Mouse (Mus musculus): Measurements from ENCODE around the gene Akap17b. TPM values are rescaled to one million over a fixed set of nuclear protein-coding genes. Genes with fewer than 3 reads are reported as not detected.

The Akap17b gene
- 0.25 TPM for polyA plus RNA-seq (2012; fragmentation: generic; extraction: Trizol)
- long read RNA-seq, experiment 1, full-length matches to known transcripts: 1 of 5 reads
- long read RNA-seq, experiment 1, partial matches to known transcripts: 3 of 5 reads
- long read RNA-seq, experiment 1, other reads (novel, unspliced or antisense): 1 of 5 reads
- long read RNA-seq, experiment 2, partial matches to known transcripts: 2 of 2 reads
- long read RNA-seq, experiment 2, other reads (novel, unspliced or antisense): 0 of 2 reads

DNA sequence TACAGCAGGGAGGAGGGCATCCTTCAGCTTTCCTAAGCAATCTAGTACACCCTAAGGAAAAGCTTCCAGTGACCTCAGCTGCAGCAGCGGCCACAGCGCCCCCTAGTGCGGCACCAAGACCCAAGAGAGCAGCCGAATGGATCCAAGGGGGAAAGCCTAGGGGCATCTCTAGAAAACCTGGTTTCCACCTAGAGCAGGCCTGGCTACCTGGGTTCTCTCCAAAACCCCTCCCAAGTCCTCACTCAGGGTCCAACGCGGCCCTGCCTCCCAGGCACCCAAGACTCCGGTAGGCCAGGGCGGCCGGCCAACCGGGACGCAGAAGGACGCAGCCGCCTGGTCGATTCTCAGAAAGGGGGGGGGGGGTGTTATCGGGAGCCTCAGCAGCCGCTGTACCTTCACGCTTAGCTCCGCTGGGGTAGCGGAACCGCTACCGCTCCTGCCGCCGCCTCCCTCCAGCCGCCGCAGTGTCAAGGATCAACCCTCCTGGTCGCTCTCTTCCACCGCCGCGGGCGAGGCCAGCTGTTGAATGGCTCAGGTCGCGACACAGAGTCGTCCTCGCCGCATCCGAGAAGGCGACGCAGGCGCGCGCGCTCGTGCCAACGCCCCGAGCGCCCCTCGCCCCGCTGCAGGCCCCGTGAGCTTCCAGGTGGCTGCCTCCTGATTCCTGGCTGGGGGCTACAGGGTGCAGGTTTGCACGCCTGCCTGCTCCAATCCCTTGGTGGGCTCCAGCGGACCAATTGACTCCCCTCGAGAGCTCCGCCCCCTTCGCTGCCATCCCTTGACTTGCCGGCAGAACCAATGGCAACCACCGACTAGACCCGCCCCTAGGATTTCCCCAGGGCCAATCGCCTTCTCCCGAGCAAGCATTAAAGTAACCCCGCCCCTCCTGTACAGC, at the start of gene Akap17b:
Gene Akap17b, minus strand, starts transcription at position 739 of the 895 bp plus-strand sequence.
- no peaks in the 10 kb centered on the region for H3K27me3 ChIP-seq (ENCODE audit: control insufficient read depth, insufficient read depth, insufficient read length)
- TF ChIP-seq FOSL1 (IDR thresholded peaks at IDR 0.05; ENCODE audit: insufficient read depth, low read length, poor library complexity, severe bottlenecking) (no peak), CEBPB (IDR thresholded peaks at IDR 0.05; ENCODE audit: low read depth) (no peak), CTCF (IDR thresholded peaks at IDR 0.05; ENCODE audit: control insufficient read depth, insufficient read depth, insufficient read length) (peak; percentile 39), MYOD1 (IDR thresholded peaks at IDR 0.05; ENCODE audit: control insufficient read depth, insufficient read length, low read depth) (no peak)
- peak within 1 kb of the TSS; percentile 76 for H3ac ChIP-seq (ENCODE audit: control insufficient read depth, insufficient read length, low read depth)
- H3K36me3 ChIP-seq (ENCODE audit: control insufficient read depth, insufficient read depth): no peaks in the 10 kb centered on the region
- H3K79me2 ChIP-seq (ENCODE audit: control insufficient read depth, insufficient read depth): no peaks in the 10 kb centered on the region
- H3K4me3 ChIP-seq (ENCODE audit: insufficient read depth, poor library complexity, severe bottlenecking): peak within 1 kb of the TSS; percentile 31
- H3K79me3 ChIP-seq (ENCODE audit: low read depth): no peaks in the 10 kb centered on the region

DNA sequence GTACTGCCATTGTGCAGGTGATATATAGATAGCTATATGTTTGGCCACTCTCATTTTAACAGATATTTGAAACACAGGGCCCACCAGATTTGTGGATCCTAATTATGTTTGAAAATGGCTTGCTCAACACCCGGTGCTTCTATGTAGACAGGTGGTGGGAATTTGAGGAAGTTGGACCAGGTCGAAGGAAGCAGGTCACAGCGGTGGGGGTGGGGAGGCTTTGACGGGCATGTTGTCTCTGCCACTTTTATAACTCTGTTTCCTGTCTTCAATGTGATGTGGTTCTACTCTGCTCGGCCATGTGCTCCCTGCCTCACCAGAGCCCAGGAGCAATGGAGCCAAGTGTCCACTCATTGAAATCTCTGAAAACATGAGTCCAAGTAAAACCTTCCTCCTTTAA, 46.2 kb upstream of the Akap17b start:
- TF ChIP-seq MAX (IDR thresholded peaks at IDR 0.05): no peak
- TF ChIP-seq CEBPB (IDR thresholded peaks at IDR 0.05; ENCODE audit: low read depth): no peak
- no peak for TF ChIP-seq USF1 (IDR thresholded peaks at IDR 0.05; ENCODE audit: low read depth)
- TF ChIP-seq FOSL1 (IDR thresholded peaks at IDR 0.05; ENCODE audit: insufficient read depth, low read length, poor library complexity, severe bottlenecking): no peak
- no peak for TF ChIP-seq MYOD1 (IDR thresholded peaks at IDR 0.05; ENCODE audit: control insufficient read depth, insufficient read length, low read depth)
- no peak for TF ChIP-seq MYOG (IDR thresholded peaks at IDR 0.05; ENCODE audit: control insufficient read depth, extremely low read depth, insufficient read length)
- Histone ChIP-seq H3K79me3 (ENCODE audit: low read depth) (no peaks in the 10 kb centered on the region), H3ac (ENCODE audit: control insufficient read depth, insufficient read length, low read depth) (no peak overlapping the region), H3K4me3 (ENCODE audit: insufficient read depth, poor library complexity, severe bottlenecking) (no peak overlapping the region), H3K36me3 (ENCODE audit: control insufficient read depth, insufficient read depth) (no peaks in the 10 kb centered on the region), H3K27me3 (ENCODE audit: control insufficient read depth, insufficient read depth, insufficient read length) (no peaks in the 10 kb centered on the region), H3K79me2 (ENCODE audit: control insufficient read depth, insufficient read depth) (no peaks in the 10 kb centered on the region)

DNA sequence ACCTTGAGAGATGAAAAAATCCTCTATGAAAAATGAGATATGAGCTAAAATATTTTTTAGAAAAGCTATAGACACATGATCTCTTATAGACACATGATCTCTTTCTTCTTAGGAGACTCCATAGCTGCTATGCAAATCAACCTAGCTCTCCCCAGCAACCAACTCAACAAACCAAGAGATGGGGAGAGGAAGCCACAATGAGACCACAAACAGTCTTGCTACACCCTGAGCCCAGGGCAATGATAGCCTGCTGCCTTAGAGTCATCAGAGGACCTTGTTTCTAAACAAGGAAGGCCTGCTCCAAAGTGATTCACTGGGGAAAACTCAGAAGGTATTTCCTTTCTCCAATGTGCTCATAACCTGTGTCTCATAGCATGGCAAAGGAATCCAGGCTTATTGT, 44.5 kb upstream of the Akap17b start:
- Histone ChIP-seq H3K4me3 (ENCODE audit: insufficient read depth, poor library complexity, severe bottlenecking) (no peak overlapping the region), H3K79me2 (ENCODE audit: control insufficient read depth, insufficient read depth) (no peaks in the 10 kb centered on the region), H3K36me3 (ENCODE audit: control insufficient read depth, insufficient read depth) (no peaks in the 10 kb centered on the region), H3K27me3 (ENCODE audit: control insufficient read depth, insufficient read depth, insufficient read length) (no peaks in the 10 kb centered on the region), H3ac (ENCODE audit: control insufficient read depth, insufficient read length, low read depth) (no peak overlapping the region), H3K79me3 (ENCODE audit: low read depth) (no peaks in the 10 kb centered on the region)
- TF ChIP-seq FOSL1 (IDR thresholded peaks at IDR 0.05; ENCODE audit: insufficient read depth, low read length, poor library complexity, severe bottlenecking): no peak
- TF ChIP-seq USF1 (IDR thresholded peaks at IDR 0.05; ENCODE audit: low read depth): no peak
- TF ChIP-seq MYOD1 (IDR thresholded peaks at IDR 0.05; ENCODE audit: control insufficient read depth, insufficient read length, low read depth): no peak
- no peak for TF ChIP-seq CTCF (IDR thresholded peaks at IDR 0.05; ENCODE audit: control insufficient read depth, insufficient read depth, insufficient read length)
- TF ChIP-seq MYOG (IDR thresholded peaks at IDR 0.05; ENCODE audit: control insufficient read depth, extremely low read depth, insufficient read length): no peak
- TF ChIP-seq MAX (IDR thresholded peaks at IDR 0.05): no peak
- TF ChIP-seq CEBPB (IDR thresholded peaks at IDR 0.05; ENCODE audit: low read depth): no peak

DNA sequence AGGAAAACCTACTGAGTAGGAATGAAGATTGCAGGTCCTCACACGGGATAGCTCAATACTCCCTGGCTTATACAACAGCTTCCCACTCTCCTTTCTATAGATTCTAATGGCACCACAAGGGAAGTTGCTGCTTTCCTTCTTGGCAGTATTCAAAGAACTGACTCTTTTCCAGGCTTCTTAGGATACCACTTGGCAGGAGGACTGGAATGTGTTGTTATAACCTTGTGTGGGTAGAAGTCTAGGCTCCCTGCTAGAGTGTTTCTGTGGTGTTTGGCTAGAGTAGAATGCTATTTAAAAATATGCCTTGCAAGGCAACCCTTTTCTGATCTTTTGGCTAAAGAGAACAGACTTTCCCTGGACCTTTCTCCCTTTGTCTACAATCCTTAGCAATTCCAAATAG, 31.6 kb upstream of the Akap17b start:
- Histone ChIP-seq H3K36me3 (ENCODE audit: control insufficient read depth, insufficient read depth) (no peaks in the 10 kb centered on the region), H3K27me3 (ENCODE audit: control insufficient read depth, insufficient read depth, insufficient read length) (no peaks in the 10 kb centered on the region), H3K79me3 (ENCODE audit: low read depth) (no peaks in the 10 kb centered on the region), H3K79me2 (ENCODE audit: control insufficient read depth, insufficient read depth) (no peaks in the 10 kb centered on the region), H3K4me3 (ENCODE audit: insufficient read depth, poor library complexity, severe bottlenecking) (no peak overlapping the region), H3ac (ENCODE audit: control insufficient read depth, insufficient read length, low read depth) (no peak overlapping the region)
- TF ChIP-seq FOSL1 (IDR thresholded peaks at IDR 0.05; ENCODE audit: insufficient read depth, low read length, poor library complexity, severe bottlenecking) (no peak), USF1 (IDR thresholded peaks at IDR 0.05; ENCODE audit: low read depth) (no peak), CEBPB (IDR thresholded peaks at IDR 0.05; ENCODE audit: low read depth) (no peak), MAX (IDR thresholded peaks at IDR 0.05) (no peak), CTCF (IDR thresholded peaks at IDR 0.05; ENCODE audit: control insufficient read depth, insufficient read depth, insufficient read length) (no peak), MYOD1 (IDR thresholded peaks at IDR 0.05; ENCODE audit: control insufficient read depth, insufficient read length, low read depth) (no peak), MYOG (IDR thresholded peaks at IDR 0.05; ENCODE audit: control insufficient read depth, extremely low read depth, insufficient read length) (no peak)

DNA sequence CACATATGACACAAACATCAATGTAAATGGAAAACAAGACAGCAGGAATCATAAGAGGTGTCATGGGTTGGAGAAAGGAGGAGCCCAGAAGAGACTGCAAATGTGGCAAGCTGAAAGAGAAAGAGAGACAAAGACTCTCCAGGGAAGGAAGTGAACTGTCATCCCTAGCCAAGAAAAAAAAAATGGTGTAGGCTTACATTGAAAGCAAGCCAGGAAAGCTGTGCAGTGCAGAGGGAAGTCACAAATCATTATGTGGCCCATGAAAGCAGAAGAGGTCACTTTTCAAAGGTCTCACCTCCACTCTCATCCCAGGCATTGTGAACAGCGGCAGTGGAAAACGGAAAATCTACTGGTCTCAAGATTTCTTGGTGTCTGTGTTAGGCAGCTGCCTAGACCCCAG, 27.5 kb upstream of the Akap17b start:
- H3ac ChIP-seq (ENCODE audit: control insufficient read depth, insufficient read length, low read depth): no peak overlapping the region
- H3K27me3 ChIP-seq (ENCODE audit: control insufficient read depth, insufficient read depth, insufficient read length): no peaks in the 10 kb centered on the region

More for the DNA sequence above, 27.5 kb upstream of the Akap17b start:
- TF ChIP-seq CEBPB (IDR thresholded peaks at IDR 0.05; ENCODE audit: low read depth): no peak
- no peak for TF ChIP-seq MYOG (IDR thresholded peaks at IDR 0.05; ENCODE audit: control insufficient read depth, extremely low read depth, insufficient read length)
- no peak for TF ChIP-seq CTCF (IDR thresholded peaks at IDR 0.05; ENCODE audit: control insufficient read depth, insufficient read depth, insufficient read length)
- Histone ChIP-seq H3K36me3 (ENCODE audit: control insufficient read depth, insufficient read depth) (no peaks in the 10 kb centered on the region), H3K79me3 (ENCODE audit: low read depth) (no peaks in the 10 kb centered on the region), H3K4me3 (ENCODE audit: insufficient read depth, poor library complexity, severe bottlenecking) (no peak overlapping the region), H3K79me2 (ENCODE audit: control insufficient read depth, insufficient read depth) (no peaks in the 10 kb centered on the region)
